In genomic region chr14:54999868-55000267, GRCm38 (mm10) we compare ENCODE assay signal across 19 mouse cellular contexts. TPM values are rescaled to one million over a fixed set of nuclear protein-coding genes. Genes with fewer than 3 reads are reported as not detected.
"Had no signal": no experiment of that assay in that cellular context is flagged by ENCODE, and none has a peak within 500 bp of the region (broad histone marks: within the 10 kb centered on the region; RNA-seq: fewer than 3 reads in every experiment).

No protein-coding gene starts in this region.

RNA-seq across cellular contexts. Expression of gene Myh7, which starts 5.4 kb away (rescaled TPM):
- total RNA-seq: megakaryocyte progenitor cell, adult 5-6 weeks; megakaryocyte-erythroid progenitor cell, adult 5-6 weeks had no signal
- polyA plus RNA-seq: spleen, adult 2 months had no signal

RNA-seq across cellular contexts. Expression of gene Gm17428, which starts 23.1 kb away (rescaled TPM):
- total RNA-seq: layer of hippocampus, postnatal 14 days; left cerebral cortex, postnatal 25 days; megakaryocyte progenitor cell, adult 5-6 weeks; megakaryocyte-erythroid progenitor cell, adult 5-6 weeks had no signal
- polyA plus RNA-seq: kidney, adult 2 months; kidney, embryonic 14.5 days; limb, embryonic 10.5 days; limb, embryonic 13.5 days; liver, embryonic 12.5 days; liver, embryonic 15.5 days; lung, embryonic 15.5 days; midbrain, embryonic 12.5 days; midbrain, embryonic 16.5 days; neural tube, embryonic 11.5 days; neural tube, embryonic 14.5 days; small intestine, adult 2 months; spleen, adult 2 months; stomach, embryonic 16.5 days; thymus, adult 2 months had no signal

RNA-seq across cellular contexts. Expression of gene Myh6, which starts 33.1 kb away (rescaled TPM):
- total RNA-seq: megakaryocyte progenitor cell, adult 5-6 weeks; megakaryocyte-erythroid progenitor cell, adult 5-6 weeks had no signal
- polyA plus RNA-seq: small intestine, adult 2 months had no signal
